Mouse (Mus musculus) adrenal gland, adult 2 months (tissue): Measurements from ENCODE around the gene Hps3. TPM values are rescaled to one million over a fixed set of nuclear protein-coding genes. Genes with fewer than 3 reads are reported as not detected.
"Not testable (repeated sequence)": the region's sequence is repeated elsewhere in the genome, so short reads cannot be mapped to it uniquely, and the experiment has no call there.

ENCODE experiments used
- DNase-seq: peaks from one replicate; pipeline ENCODE4 v3.0.0; 2021
- long read RNA-seq: library from polyadenylated mRNA; stranded (forward); transcript quantifications from one replicate; pipeline ENCODE4 v2.0.0, GENCODE M21; 2021
- polyA plus RNA-seq: library from polyadenylated mRNA; depleted of rRNA; stranded (reverse); fragments of >200 nt; gene quantifications from 2 replicates; pipeline ENCODE4 v1.2.3, GENCODE M21; 2012; rRNA removed
- total RNA-seq, 2 experiments: library from RNA; stranded (reverse); gene quantifications; 2 replicates each; pipeline ENCODE4 v1.2.3; 2021

Gene Hps3
- total RNA-seq (10 to 100 TPM; 14.4 to 15.0 TPM), polyA plus RNA-seq (27.0 and 39.1 TPM in 2 replicates)
- long read RNA-seq, full-length matches to known transcripts: 3 of 3 reads
- long read RNA-seq, partial matches to known transcripts: 0 of 3 reads
- long read RNA-seq, other reads (novel, unspliced or antisense): 0 of 3 reads

- DNase-seq: peak; percentile 94
These were observed at the start of gene Hps3 for GRCm38 (mm10) chr3:20034719-20035404. Hps3 (minus strand) TSS chr3:20035315.

DNA sequence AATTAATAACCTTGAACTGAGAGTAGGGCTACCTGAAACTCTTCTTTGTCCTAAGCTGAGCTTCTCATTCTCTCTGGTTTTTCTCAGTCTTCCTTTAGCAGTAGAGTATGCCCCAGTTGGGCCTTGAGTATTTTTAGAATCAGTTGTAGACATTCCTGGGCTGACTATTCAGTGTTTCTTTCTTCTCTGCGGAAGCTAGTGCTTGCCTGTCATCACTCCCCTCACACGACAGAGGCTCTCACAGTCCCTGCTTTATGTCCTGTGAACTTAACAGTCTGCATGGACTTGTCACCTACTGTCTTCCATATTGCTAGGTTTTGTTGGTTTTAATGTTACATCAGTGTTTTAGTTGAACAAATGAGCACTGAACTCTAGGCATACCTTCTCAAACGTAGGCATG, 47.0 kb upstream of the Hps3 start:
- DNase-seq: no peak

DNA sequence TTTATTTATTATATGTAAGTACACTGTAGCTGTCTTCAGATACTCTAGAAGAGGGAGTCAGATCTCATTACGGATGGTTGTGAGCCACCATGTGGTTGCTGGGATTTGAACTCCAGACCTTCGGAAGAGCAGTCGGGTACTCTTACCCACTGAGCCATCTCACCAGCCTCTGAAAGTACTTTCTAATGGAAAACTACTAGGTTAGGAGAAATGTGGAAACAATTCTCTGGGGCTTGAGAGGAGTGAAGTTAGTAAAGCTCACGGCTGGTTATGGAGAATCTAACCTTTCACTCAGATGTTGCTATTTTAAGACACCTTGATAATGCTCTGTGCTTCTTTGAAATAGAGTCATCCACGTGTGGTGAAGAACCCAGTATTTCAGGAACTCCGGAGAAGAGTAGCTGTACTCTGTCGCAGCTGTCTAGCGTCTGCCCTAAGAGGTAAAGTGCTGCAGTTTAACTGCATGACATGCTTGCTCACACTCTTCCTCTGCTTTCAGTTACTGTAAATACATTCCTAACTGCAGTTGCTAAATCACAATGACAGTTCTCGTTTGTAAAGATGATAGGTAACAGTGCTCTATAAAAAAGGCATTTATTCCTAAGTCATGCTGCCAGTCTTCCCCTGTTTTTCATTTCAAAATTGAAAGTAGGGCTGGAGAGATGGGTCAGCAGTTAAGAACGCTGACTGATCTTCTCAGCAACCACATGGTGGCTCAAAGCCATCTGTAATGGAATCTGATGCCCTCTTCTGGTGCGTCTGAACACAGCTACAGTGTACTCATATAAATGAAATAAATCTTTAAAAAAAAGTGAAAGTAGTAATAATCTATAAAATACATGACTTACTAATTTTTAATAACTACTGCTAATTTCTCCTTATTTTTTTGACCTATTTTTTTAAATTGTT, 41.3 kb upstream of the Hps3 start:
- peak; percentile 15 for DNase-seq

DNA sequence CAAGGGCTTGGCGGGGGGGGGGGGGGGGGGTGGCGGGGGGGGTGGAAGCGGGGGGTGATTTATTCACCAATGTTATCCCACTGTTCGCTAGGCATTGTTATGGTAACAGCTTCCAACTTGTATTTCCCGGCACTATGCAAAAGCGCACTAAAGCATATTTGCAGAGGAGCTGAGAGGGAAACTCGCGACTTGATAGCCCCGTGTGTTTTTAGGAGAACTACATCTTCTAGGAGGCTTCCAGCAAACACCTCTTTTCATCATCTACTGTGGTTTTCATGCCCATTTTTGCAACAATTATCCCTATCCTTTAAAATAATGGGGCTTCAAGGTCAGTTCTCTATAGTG, 23.1 kb upstream of the Hps3 start:
- DNase-seq: no peak

- peak; percentile 97 for DNase-seq
These were observed 22.4 kb upstream of the Hps3 start, which contains the start of gene Hltf for GRCm38 (mm10) chr3:20057306-20058196. Hltf (plus strand) TSS chr3:20057811.

GRCm38 (mm10) chr3:20044736-20045135, 9.6 kb upstream of the Hps3 start:
- DNase-seq: not testable (repeated sequence)

DNA sequence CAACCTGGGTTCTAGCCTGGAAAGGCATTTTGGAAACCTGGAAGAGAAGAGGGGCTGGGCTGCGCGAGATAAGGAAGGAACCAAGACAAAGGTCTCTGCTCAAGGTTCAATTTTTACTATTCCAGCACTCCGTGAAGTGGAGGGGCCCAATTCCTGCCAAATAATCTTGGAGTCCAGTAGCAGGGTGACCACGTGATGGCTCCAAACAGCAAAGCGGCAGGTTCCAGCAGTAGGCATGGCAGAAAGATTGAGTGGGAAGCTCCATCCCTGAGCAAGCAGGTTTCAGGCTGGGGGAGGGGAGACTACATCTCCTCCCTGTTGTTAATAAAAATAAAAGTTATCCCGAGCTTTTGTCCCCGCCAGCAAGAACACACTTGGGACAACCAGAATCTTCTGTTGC, 6.3 kb upstream of the Hps3 start:
- not testable (repeated sequence) for DNase-seq

DNA sequence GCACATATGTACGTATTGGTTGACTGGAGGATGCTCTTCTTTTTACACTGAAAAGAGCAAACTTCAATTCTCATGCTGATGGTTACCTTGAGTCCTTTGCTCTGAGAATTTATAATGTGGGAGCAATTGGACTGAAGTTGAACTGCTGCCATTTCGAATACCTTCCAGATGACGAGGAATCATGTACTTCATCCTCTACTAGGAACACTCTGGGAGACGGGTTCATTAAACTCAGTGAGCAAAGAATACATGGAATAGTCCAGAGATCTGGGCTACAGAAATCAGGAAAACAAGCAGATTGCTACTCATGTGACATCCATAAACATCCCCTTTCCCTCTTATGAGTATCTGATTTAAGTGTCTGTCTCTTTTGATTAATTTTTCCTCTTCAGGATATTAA, 954 bp upstream of the Hps3 start:
- DNase-seq: no peak

DNA sequence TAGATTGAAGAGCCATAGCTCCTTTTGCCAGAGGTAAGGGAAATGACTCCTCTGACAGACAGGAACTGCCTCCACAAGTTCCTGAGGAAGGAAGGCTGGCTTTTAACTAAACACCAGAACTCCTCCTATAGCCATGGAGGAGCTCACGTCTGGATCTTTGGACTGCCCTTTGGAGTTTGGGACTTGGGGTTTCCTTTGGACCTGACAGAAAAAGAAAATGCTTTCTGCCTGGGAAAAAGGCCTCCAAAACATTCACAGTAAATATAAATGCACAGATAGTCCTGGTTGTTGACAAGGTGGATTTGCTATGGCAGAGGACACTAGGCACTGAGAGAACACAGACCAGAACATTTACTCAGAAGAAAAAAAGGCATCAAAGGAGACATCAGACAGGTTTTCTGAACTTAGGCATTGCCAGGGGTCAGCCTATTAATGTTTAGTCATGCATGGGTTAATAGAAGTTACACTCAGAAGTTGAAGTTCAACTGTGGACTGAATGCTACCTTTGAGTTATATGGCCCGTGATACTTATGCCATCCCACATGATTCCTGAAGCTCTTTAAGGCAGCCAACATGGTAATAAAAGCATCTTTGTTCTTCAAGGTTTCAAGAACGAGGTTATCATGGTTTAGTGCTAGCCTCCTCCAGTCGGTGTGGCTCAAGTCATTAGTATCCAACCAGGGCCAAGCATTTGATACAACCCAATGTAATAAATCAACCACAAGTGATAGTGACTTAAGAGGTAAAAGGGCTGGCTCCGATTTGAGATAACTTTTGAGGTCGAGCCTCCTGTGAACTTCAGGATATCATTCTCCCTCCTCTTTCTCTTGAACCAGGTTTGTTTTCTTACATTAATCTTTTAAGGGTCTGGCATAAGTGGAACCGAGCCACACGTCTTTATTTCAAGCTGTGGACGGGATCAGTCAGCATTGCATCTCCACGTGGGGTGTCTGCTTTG, 1.1 kb downstream of the Hps3 start:
- DNase-seq: no peak

DNA sequence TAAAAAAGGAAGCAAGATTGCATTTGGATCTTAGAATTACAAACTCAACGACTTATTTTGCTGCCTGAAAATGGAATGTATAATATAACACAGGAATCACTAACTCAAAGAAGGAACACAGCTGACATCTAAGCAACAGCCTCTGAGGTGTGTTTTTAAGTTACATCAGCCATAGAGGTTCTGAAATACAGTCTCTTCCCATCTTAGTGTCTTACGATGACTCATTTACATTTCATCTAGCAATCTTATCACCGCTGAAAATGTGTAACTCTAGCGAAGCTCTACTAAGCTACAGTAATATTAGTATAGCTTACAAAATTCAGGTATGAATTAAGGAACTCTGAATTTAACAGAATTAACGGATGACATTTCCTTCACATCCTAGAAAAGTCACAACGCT, 4.3 kb downstream of the Hps3 start:
- no peak for DNase-seq

- DNase-seq: no peak
These were observed 6.5 kb downstream of the Hps3 start for GRCm38 (mm10) chr3:20028640-20029039.

- no peak for DNase-seq
These were observed 7.3 kb downstream of the Hps3 start for GRCm38 (mm10) chr3:20027788-20028187.

DNA sequence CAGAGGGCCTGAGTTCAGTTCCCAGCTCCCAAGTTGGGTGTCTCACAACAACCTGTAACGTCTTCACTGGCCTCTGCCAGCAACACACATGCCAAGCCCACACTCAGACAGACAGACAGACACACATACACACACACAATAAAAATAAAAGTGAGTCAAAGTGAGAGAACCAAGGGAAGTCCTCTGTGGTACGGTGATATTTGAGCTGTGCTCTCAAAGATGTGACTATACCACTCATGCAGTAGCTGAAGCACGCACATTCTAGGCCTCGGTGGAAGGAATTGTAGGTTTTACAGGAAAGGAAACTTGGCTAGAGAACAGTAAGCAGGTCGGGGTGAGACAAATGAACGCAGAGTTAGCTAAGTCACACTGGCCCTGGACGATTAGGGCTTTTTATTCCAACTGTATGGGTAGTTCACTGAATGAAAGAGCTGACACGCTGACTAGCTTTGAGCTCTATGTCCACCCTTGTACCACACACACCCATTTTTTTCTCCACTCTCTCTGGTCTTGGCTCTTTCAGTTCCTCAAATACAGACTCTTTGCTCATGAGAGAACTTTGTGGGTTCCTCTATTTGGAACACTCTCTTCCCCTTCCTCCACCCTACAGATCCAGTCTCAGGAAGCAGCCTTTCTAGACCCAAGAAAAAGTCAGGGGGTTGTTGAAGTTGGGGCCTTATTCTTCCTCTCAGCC, 8.0 kb downstream of the Hps3 start:
- no peak for DNase-seq

DNA sequence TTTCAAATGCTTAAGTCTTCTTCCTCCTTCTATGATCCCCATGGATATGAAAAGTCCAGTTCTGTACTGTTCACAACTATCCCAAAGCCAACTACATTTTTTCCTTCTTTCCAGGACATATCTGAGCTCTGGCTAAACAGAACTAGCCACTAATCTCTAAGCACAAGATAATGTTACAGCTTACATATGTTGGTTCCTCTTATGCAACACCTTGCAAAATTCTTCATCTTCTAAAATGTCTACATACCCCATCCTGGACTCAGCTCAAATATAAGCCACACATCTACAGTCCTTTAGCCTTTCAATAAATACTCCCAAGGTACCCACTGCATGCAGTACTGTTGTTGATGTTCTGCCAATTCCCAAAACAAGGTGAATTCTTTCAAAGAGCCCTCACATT, 8.6 kb downstream of the Hps3 start:
- DNase-seq: no peak

GRCm38 (mm10) chr3:20023832-20024231, 11.3 kb downstream of the Hps3 start:
- no peak for DNase-seq

DNA sequence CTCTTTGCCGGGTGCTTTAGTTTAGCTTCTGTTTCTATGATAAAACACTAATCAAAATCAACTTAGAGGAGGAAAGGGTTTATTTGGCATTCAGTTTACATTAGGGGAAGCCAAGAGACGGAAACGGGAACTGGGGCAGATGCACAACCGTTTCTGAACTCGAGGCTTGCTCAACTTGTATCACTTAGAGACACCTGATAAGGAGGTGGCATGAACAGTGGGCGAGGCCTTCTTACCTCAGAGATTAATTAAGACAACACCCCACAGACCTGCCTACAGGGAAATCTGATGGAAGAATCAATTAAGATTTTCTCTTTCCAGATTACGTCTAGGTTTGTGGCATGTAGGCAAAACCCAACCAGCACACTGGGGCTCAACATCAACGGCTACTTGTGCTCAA, 17.0 kb downstream of the Hps3 start:
- no peak for DNase-seq

DNA sequence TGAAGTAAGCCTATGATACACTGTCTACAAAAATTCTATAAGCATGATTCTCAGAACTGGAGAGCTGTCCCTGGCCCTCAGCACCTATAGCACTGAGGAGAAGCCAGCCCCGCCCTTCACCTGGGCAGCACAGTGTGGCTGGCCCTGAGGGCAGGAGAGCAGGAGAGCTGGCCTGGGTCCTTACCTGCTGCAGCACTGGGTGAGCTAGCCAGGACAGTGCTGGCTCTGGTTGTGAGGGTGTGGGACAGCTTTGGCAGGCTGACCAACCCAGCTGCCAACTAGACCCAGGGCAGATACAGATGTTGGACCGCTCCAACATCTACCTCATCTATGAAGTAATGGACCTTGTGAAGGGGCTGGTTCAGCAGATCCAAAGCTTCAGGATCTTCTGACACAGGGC, 20.7 kb downstream of the Hps3 start:
- DNase-seq: no peak

GRCm38 (mm10) chr3:20010905-20011304, 24.2 kb downstream of the Hps3 start:
- DNase-seq: not testable (repeated sequence)

GRCm38 (mm10) chr3:20010464-20010863, 24.7 kb downstream of the Hps3 start:
- no peak for DNase-seq

- DNase-seq: no peak
These were observed 27.4 kb downstream of the Hps3 start for GRCm38 (mm10) chr3:20007759-20008158.
